Mouse (Mus musculus) forebrain, postnatal 0 days (tissue): Measurements from ENCODE around the gene Cisd2. TPM values are rescaled to one million over a fixed set of nuclear protein-coding genes. Genes with fewer than 3 reads are reported as not detected.

Experiments used
- ATAC-seq: fragments of 200-750 bp; cut with Nextera tagmentation; 2 replicates; pipeline ENCODE4 v1.8.0; 2017; ENCODE audit warnings: mild to moderate bottlenecking, moderate library complexity
- DNase-seq: peaks from one replicate; pipeline ENCODE4 v3.0.0-alpha.2; 2015
- H3K27ac ChIP-seq: fragments of 300-500 bp; sonication (generic); 2 replicates; pipeline ENCODE4 v1.5.1; 2014; ENCODE audit warnings: low read depth, mild to moderate bottlenecking, antibody characterized with exemption, low read length, moderate library complexity, mixed read lengths
- H3K27me3 ChIP-seq: fragments of 300-500 bp; sonication (generic); 2 replicates; pipeline ENCODE4 v1.6.1; 2014; ENCODE audit warnings: mild to moderate bottlenecking, low read length, mixed read lengths; ENCODE audit not compliant: insufficient read depth
- H3K36me3 ChIP-seq: fragments of 300-500 bp; sonication (generic); 2 replicates; pipeline ENCODE4 v1.6.1; 2014; ENCODE audit warnings: mild to moderate bottlenecking, moderate library complexity; ENCODE audit not compliant: insufficient read depth
- H3K4me1 ChIP-seq: fragments of 300-500 bp; sonication (generic); 2 replicates; pipeline ENCODE4 v1.6.1; 2014; ENCODE audit warnings: antibody characterized with exemption; ENCODE audit not compliant: insufficient read depth
- H3K4me2 ChIP-seq: fragments of 300-500 bp; sonication (generic); 2 replicates; pipeline ENCODE4 v1.6.1; 2014; ENCODE audit warnings: low read depth, mild to moderate bottlenecking, moderate library complexity
- H3K4me3 ChIP-seq: fragments of 300-500 bp; sonication (generic); 2 replicates; pipeline ENCODE4 v1.5.1; 2014; ENCODE audit warnings: low read depth, low read length, mixed read lengths
- H3K9ac ChIP-seq: fragments of 300-500 bp; sonication (generic); 2 replicates; pipeline ENCODE4 v1.6.1; 2014; ENCODE audit warnings: mild to moderate bottlenecking
- H3K9me3 ChIP-seq: fragments of 300-500 bp; sonication (generic); 2 replicates; pipeline ENCODE4 v1.6.1; 2016; ENCODE audit warnings: low read length
- CTCF ChIP-seq: sonication (generic); IDR thresholded peaks from 2 replicates; pipeline ENCODE4 v1.5.1; 2016; ENCODE audit warnings: antibody characterized with exemption, control low read depth, low read depth
- WGBS: fragments of 180-500 bp; shearing (Covaris S2); extraction: QIAGEN DNeasy Blood & Tissue Kit; methylation state at CpG from one replicate; pipeline ENCODE4 v1.1.7; 2014; 5-methylcytosine and 5-hydroxymethylcytosine counted together
- polyA plus RNA-seq: library from polyadenylated mRNA; unstranded; fragments of >200 nt; fragmentation: Nextera tagmentation; extraction: Ambion mirVana; gene quantifications from 2 replicates; pipeline ENCODE4 v1.2.1, GENCODE M21; 2015
- total RNA-seq: library from RNA; depleted of rRNA; stranded (reverse); fragments of >200 nt; gene quantifications from 2 replicates; pipeline ENCODE4 v1.2.3, GENCODE M21; 2014

The Cisd2 gene
- total and polyA plus RNA-seq, 2 experiments from 2014 or later, result 41.1 to 41.5 TPM

DNA sequence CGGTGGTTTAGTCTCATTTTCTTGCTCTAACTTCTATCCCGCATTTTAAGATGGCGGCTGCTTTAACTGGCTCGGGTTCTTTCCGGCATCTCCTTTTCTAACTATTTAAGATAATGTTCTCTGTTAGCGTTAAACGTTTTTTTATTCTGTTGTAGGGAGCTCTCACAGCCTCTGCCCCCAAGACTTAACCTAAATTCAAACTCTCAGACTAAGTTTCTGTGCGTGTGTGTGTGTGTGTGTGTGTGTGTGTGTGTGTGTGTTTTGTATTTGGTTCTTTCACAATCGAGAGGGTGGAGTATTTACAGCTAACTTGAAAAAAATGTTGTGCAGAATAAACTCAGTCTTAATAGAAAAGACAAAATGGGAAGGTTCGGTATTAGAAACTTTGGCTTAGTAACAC is 16.9 kb upstream of the Cisd2 start:
- Histone ChIP-seq H3K27ac (no peak overlapping the region), H3K4me1 (peaks cover 5% of the 10 kb centered on the region), H3K9ac (peak overlapping the region; percentile 89; the same call in 1 of the 2 replicates), H3K4me2 (peak overlapping the region; percentile 83), H3K36me3 (no peaks in the 10 kb centered on the region), H3K27me3 (no peaks in the 10 kb centered on the region), H3K4me3 (peak overlapping the region; percentile 98), H3K9me3 (no peaks in the 10 kb centered on the region)
- no peak for TF ChIP-seq CTCF
- WGBS, result 24% methylated on average over 10 of the region's 10 CpGs
- DNase-seq (no peak), ATAC-seq (no peak)

DNA sequence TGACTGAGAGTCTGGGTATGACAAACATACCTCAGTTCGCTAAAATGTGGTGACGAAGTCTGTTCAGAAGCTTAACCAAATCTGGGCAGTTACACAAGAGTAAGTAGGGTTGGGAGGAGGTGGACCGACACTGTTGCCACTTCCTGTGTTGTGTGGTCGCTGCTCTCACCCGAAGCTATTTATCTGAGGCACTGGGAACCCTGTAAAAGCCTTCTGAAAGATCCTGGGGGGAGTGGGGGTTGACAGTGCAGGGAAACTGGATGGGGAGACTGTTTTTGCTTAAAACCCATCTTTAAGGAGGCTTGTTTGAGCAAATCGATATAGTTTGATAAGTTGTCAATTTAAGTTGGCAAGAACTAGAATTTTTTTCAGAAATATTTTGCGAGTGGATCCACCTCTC is 16.5 kb upstream of the Cisd2 start:
- DNase-seq (peak; percentile 35), ATAC-seq (no peak)
- TF ChIP-seq CTCF, result no peak
- peak overlapping the region; percentile 89 for H3K9ac ChIP-seq
- no peaks in the 10 kb centered on the region for H3K36me3 ChIP-seq
- H3K27me3 ChIP-seq, result no peaks in the 10 kb centered on the region
- H3K9me3 ChIP-seq, result no peaks in the 10 kb centered on the region
- peaks cover 5% of the 10 kb centered on the region for H3K4me1 ChIP-seq
- no peak overlapping the region for H3K27ac ChIP-seq
- WGBS, result 15% methylated on average over 7 of the region's 7 CpGs
- peak overlapping the region; percentile 98 for H3K4me3 ChIP-seq
- H3K4me2 ChIP-seq, result peak overlapping the region; percentile 83

DNA sequence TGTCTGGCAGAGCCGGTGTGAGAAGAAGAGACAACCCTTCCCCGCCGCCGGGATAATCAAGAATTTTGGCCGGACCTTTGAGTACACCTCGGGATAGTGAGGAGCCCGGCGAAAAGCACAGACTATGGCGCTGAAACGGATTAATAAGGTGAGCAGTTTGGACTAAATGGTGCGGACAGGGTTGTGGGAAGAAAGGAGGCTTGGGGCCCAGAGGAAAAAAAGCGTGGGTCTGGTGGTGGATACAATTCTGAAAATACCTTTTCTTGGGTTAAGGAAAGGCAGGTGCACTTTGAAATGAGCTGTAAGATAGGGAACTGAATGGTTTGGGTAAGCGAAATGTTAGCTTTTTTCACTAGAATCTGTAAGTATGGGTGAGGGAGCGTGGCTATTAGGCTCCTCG is 15.9 kb upstream of the Cisd2 start:
- Histone ChIP-seq H3K9me3 (no peaks in the 10 kb centered on the region), H3K4me3 (peak overlapping the region; percentile 98), H3K4me1 (peaks cover 5% of the 10 kb centered on the region), H3K9ac (peak overlapping the region; percentile 89), H3K36me3 (no peaks in the 10 kb centered on the region), H3K27ac (peak overlapping the region; percentile 99), H3K27me3 (no peaks in the 10 kb centered on the region), H3K4me2 (peak overlapping the region; percentile 83)
- TF ChIP-seq CTCF, result no peak
- no peak for ATAC-seq
- peak; percentile 3 for DNase-seq
- WGBS, result 2% methylated on average over 15 of the region's 15 CpGs

DNA sequence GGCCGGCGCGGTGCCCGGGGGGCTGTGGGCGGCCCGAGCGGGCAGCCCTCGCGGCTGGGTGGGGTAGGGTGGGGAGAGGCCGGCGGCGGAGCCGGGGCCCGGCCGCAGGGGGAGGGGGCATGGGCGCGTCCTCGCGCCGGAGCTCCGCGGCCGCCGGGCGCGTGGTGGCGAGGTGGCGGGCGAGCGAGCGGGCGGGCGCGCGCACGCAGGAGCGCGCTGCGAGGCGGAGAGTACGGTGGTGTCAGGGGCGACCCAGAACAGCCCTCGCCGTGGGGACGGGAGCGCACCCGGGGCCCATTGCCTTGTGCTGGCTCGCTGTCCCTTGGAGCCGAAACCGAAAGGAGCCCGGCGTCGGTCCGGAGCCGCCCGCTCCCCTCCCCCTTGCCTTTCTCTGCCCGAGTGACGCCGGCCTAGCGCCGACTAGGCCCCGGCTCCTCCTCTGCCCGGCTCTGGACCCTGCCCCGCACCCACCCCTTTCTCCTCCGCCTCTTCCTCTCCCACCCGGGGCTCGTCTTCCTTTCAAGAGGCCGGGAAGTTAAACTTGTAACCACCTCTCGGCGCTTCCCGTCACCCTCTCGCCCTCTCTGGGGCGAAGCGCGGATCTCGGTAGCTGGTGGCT is 15.3 kb upstream of the Cisd2 start:
- peak; percentile 82 for DNase-seq
- H3K4me1 ChIP-seq, result peaks cover 5% of the 10 kb centered on the region
- peak overlapping the region; percentile 83 for H3K4me2 ChIP-seq
- H3K36me3 ChIP-seq, result no peaks in the 10 kb centered on the region
- peak overlapping the region; percentile 98 for H3K4me3 ChIP-seq
- WGBS, result 1% methylated on average over 51 of the region's 76 CpGs
- peak overlapping the region; percentile 99 for H3K27ac ChIP-seq
- no peaks in the 10 kb centered on the region for H3K27me3 ChIP-seq
- no peak for TF ChIP-seq CTCF
- no peaks in the 10 kb centered on the region for H3K9me3 ChIP-seq
- peak overlapping the region; percentile 89 for H3K9ac ChIP-seq
- ATAC-seq, result peak; percentile 48

DNA sequence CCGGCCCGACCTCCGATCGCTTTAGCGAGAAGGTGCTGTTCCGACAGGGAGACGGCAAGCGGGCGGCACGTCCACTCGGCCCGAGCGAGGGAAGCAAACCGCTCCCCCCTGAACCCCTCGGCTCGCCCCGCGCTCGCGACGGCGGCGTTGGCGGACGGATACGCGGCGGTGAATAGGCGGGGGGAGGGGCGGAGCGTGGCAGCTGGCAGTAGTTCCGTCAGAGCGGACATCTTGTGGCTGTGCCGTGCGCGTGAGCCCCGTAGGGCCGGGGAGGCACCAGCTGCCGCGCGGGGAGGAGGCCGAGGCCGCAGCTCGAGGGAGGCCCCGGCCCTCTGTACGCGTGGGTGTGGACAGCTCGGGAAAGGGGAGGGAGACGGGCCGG is 14.8 kb upstream of the Cisd2 start:
- WGBS, result 6% methylated on average over 46 of the region's 50 CpGs
- Histone ChIP-seq H3K4me2 (peak overlapping the region; percentile 83), H3K27ac (peak overlapping the region; percentile 99)

DNA sequence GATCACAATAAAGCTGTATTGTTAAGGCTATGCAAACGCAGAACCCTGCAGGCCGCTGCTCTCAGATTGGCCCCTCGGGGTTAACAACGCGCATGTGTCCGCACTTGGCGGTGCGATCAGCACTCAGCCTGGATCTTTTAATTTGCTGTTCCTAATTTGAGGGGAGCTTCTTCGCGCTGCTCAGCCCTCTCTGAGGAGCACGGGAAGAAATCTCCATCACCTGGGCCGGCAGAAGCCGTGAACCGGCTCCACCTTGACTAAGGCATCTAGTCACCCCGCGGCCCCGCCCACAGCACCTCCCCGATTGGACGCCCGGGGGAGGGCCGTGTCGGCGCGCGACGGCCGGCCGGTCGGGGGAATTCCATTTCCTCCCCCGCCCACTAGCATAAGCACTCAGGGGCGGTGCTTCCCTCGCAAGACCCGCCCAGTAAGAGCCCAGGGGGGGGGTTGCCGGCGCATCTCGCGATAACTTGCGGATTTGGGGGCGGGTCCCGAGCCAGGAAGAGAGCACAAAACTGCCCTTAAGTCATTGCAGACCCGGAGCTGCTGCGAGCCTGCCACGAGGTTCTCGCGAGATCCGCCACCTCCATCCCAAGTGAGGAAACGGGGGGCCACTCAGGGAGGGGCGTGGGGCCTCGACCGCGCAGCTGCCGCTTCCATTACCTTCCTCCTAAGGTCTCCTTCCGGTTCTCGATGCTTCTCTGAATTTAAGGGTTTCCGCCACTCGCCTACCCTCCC is 14.2 kb upstream of the Cisd2 start, which contains the start of gene Ube2d3:
TSS of gene Ube2d3 (plus strand) at position 392 of the 738 bp plus-strand sequence.
- ATAC-seq (peak; percentile 95), DNase-seq (peak; percentile 99)
- peak within 1 kb of the TSS; percentile 89 for H3K9ac ChIP-seq

More for the DNA sequence above, 14.8 kb upstream of the Cisd2 start:
- Histone ChIP-seq H3K4me1 (peaks cover 5% of the 10 kb centered on the region), H3K36me3 (no peaks in the 10 kb centered on the region), H3K4me3 (peak overlapping the region; percentile 98), H3K27me3 (no peaks in the 10 kb centered on the region), H3K9ac (peak overlapping the region; percentile 89), H3K9me3 (no peaks in the 10 kb centered on the region)
- DNase-seq, result peak; percentile 96
- peak; percentile 74 for ATAC-seq
- TF ChIP-seq CTCF, result 0 out of 2 replicates have a peak, but pooled peaks have one; percentile 3

More for the DNA sequence above, 14.2 kb upstream of the Cisd2 start, which contains the start of gene Ube2d3:
- WGBS, result under 1% methylated on average over 52 of the region's 56 CpGs
- H3K27me3 ChIP-seq, result no peaks in the 10 kb centered on the region
- peaks cover 5% of the 10 kb centered on the region; the same call in 1 of the 2 replicates for H3K4me1 ChIP-seq
- H3K4me2 ChIP-seq, result peak within 1 kb of the TSS; percentile 83
- H3K36me3 ChIP-seq, result no peaks in the 10 kb centered on the region
- TF ChIP-seq CTCF, result no peak
- no peaks in the 10 kb centered on the region for H3K9me3 ChIP-seq
- peak within 1 kb of the TSS; percentile 98 for H3K4me3 ChIP-seq
- H3K27ac ChIP-seq, result peak within 1 kb of the TSS; percentile 99
